Mouse (Mus musculus) midbrain, postnatal 0 days (tissue): ENCODE results near the gene Adamts15. TPM values are rescaled to one million over a fixed set of nuclear protein-coding genes. Genes with fewer than 3 reads are reported as not detected.

ENCODE experiments used
- ATAC-seq: fragments of 200-750 bp; cut with Nextera tagmentation; 2 replicates; pipeline ENCODE4 v1.8.0; 2017; ENCODE audit warnings: moderate number of reproducible peaks, mild to moderate bottlenecking, moderate TSS enrichment, moderate library complexity; ENCODE audit not compliant: low FRiP score
- DNase-seq: peaks from one replicate; pipeline ENCODE4 v3.0.0-alpha.2; 2015; ENCODE audit warnings: low spot score
- H3K27ac ChIP-seq: fragments of 300-500 bp; sonication (generic); 2 replicates; pipeline ENCODE4 v1.5.1; 2014; ENCODE audit warnings: low read depth, mild to moderate bottlenecking, low read length, mixed read lengths
- H3K27me3 ChIP-seq: fragments of 300-500 bp; sonication (generic); 2 replicates; pipeline ENCODE4 v1.6.1; 2014; ENCODE audit warnings: low read length, control low read depth, mixed read lengths; ENCODE audit not compliant: insufficient read depth
- H3K36me3 ChIP-seq: fragments of 300-500 bp; sonication (generic); 2 replicates; pipeline ENCODE4 v1.6.1; 2014; ENCODE audit warnings: low read length, control low read depth, mixed read lengths; ENCODE audit not compliant: insufficient read depth
- H3K4me1 ChIP-seq: fragments of 300-500 bp; sonication (generic); 2 replicates; pipeline ENCODE4 v1.6.1; 2014; ENCODE audit warnings: mild to moderate bottlenecking, control low read depth, antibody characterized with exemption, low read length, mixed read lengths; ENCODE audit not compliant: insufficient read depth
- H3K4me2 ChIP-seq: fragments of 300-500 bp; sonication (generic); 2 replicates; pipeline ENCODE4 v1.6.1; 2014; ENCODE audit warnings: low read depth, mild to moderate bottlenecking, low read length, mixed read lengths; ENCODE audit not compliant: poor library complexity, severe bottlenecking
- H3K4me3 ChIP-seq: fragments of 300-500 bp; sonication (generic); 2 replicates; pipeline ENCODE4 v1.5.1; 2014; ENCODE audit warnings: low read depth, mild to moderate bottlenecking, low read length, moderate library complexity
- H3K9ac ChIP-seq: fragments of 300-500 bp; sonication (generic); replicated peaks from 2 replicates; pipeline ENCODE4 v1.6.1; 2014; ENCODE audit warnings: mild to moderate bottlenecking, low read length, moderate library complexity, mixed read lengths; ENCODE audit not compliant: poor library complexity, severe bottlenecking
- H3K9me3 ChIP-seq: fragments of 300-500 bp; sonication (generic); 2 replicates; pipeline ENCODE4 v1.6.1; 2016; ENCODE audit warnings: low read length, control low read depth
- CTCF ChIP-seq: IDR thresholded peaks from 2 replicates; pipeline ENCODE4 v1.5.1; 2016; ENCODE audit warnings: antibody characterized with exemption, mild to moderate bottlenecking
- WGBS: fragments of 180-500 bp; shearing (Covaris S2); extraction: QIAGEN DNeasy Blood & Tissue Kit; methylation state at CpG from one replicate; pipeline ENCODE4 v1.1.7; 2014; 5-methylcytosine and 5-hydroxymethylcytosine counted together
- polyA plus RNA-seq: library from polyadenylated mRNA; unstranded; fragments of >200 nt; fragmentation: Nextera tagmentation; extraction: Ambion mirVana; gene quantifications from 2 replicates; pipeline ENCODE4 v1.2.1, GENCODE M21; 2015
- total RNA-seq: library from RNA; depleted of rRNA; stranded (reverse); fragments of >200 nt; gene quantifications from 2 replicates; pipeline ENCODE4 v1.2.3, GENCODE M21; 2014

Gene Adamts15
- total and polyA plus RNA-seq, 2 experiments from 2014 or later: 4.7 to 18.3 TPM

DNA sequence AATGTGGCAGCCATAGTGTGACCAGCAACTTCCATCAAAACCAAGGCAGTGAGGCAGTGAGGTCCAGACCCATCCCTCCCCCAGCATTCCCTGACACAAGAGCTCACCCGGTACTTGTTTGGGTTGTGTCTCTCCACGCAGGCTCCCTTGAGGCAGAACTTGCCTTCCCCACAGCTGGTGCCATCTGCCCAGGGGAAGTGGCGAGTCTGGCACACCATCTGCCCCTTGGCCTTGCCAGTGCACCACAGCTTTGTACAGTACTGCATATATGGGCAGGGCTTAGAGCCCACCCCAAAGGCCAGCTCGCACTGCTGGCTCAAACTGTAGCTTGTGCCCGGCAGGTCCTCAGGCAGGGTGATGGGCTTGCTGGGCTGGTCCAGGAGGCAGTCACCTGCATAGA lies 11.8 kb downstream of the Adamts15 start:
- Histone ChIP-seq H3K4me2 (no peak overlapping the region), H3K27me3 (no peaks in the 10 kb centered on the region), H3K4me3 (no peak overlapping the region), H3K27ac (no peak overlapping the region), H3K9ac (no peak overlapping the region), H3K36me3 (0 out of 2 replicates have a peak, but pooled peaks cover 9% of the 10 kb centered on the region), H3K9me3 (no peaks in the 10 kb centered on the region), H3K4me1 (no peaks in the 10 kb centered on the region)
- no peak for TF ChIP-seq CTCF
- 92% methylated on average over 5 of the region's 5 CpGs for whole genome bisulfite sequencing
- DNase-seq: no peak
- ATAC-seq: no peak

DNA sequence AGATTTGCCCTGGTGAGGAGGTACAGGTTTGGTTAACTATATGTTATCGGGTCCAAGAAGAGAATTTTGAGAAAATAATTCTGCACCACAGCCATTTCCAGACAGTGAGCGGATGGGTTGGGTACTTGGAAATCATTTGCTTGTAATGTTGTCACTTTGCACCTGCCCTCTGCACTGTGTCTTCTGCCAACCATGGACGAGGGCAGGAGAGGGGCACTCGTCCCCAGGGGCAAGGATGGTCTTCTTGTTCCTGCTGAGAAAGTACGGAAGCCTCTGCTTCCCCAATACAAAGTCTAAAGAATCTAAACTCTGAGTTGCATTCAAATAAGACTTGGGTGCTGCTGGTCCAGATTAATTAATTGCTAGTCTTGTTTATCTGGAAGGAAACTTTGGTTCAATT lies 13.3 kb downstream of the Adamts15 start:
- Histone ChIP-seq H3K4me2 (no peak overlapping the region), H3K4me3 (no peak overlapping the region), H3K9ac (no peak overlapping the region), H3K4me1 (no peaks in the 10 kb centered on the region), H3K27ac (no peak overlapping the region), H3K36me3 (0 out of 2 replicates have a peak, but pooled peaks cover 11% of the 10 kb centered on the region), H3K27me3 (no peaks in the 10 kb centered on the region), H3K9me3 (no peaks in the 10 kb centered on the region)
- no peak for ATAC-seq
- TF ChIP-seq CTCF: no peak
- no peak for DNase-seq
- WGBS: 78% methylated on average over 5 of the region's 5 CpGs

DNA sequence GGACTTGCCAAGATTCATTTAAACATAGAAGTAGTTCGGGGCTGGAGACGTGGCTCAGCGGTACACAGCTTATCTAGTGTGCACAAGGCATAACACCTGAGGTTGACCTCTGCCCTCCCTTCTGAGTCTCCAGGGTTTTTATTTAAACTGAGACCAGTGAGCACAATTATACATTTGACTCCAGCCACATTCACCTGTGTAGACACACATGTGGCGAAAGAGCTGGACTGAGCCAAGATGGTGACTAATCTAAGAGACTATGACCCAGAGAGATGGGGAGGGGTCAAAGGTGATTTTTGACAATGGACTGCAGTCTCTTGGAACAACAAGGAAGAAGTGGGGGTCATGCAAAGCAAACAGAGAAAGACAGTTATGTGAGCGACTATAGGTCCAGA lies 14.0 kb downstream of the Adamts15 start:
- 89% methylated on average over 5 of the region's 5 CpGs for WGBS
- Histone ChIP-seq H3K9ac (no peak overlapping the region), H3K27ac (no peak overlapping the region), H3K4me2 (no peak overlapping the region), H3K36me3 (0 out of 2 replicates have a peak, but pooled peaks cover 18% of the 10 kb centered on the region), H3K4me1 (no peaks in the 10 kb centered on the region), H3K4me3 (no peak overlapping the region), H3K9me3 (no peaks in the 10 kb centered on the region), H3K27me3 (no peaks in the 10 kb centered on the region)
- no peak for TF ChIP-seq CTCF
- ATAC-seq (no peak), DNase-seq (no peak)

DNA sequence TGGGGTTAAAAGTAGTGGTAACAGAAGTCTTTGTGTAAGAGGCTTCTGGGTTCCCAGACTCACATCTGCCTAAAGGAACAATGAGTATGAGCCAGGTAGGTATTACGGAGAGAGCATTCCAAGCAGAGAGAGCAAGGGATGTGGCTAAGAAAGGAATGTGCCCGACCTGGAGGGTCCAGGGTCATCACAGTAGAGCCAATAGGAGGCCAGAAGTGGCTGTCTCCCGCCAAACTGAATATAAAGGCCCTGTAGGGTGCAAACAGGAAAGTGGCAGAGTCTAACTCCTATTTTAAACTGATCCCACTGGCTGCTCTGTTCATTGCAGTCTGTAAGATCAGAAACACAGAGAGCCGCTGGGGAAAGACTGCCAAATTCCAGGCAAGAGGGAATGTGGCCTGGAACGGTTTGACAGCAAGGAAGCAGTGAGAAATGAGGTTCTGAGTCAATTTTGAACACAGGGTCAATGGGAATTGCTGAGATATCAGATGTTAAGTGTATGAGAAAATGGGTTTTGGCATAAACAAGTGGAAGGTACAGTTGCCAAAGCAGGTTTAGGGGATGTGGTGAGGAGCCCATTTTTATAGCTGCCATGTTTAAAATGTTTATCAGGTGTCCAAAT lies 14.5 kb downstream of the Adamts15 start:
- Histone ChIP-seq H3K27me3 (no peaks in the 10 kb centered on the region), H3K27ac (no peak overlapping the region), H3K9ac (no peak overlapping the region), H3K9me3 (no peaks in the 10 kb centered on the region), H3K36me3 (0 out of 2 replicates have a peak, but pooled peaks cover 18% of the 10 kb centered on the region), H3K4me3 (no peak overlapping the region), H3K4me2 (no peak overlapping the region), H3K4me1 (no peaks in the 10 kb centered on the region)
- DNase-seq (no peak), ATAC-seq (no peak)
- WGBS: 50% methylated on average over 5 of the region's 5 CpGs
- TF ChIP-seq CTCF: no peak

- no peaks in the 10 kb centered on the region for H3K9me3 ChIP-seq
- H3K36me3 ChIP-seq: peaks cover 29% of the 10 kb centered on the region
- no peak overlapping the region for H3K27ac ChIP-seq
- DNase-seq (no peak), ATAC-seq (no peak)
- H3K4me3 ChIP-seq: no peak overlapping the region
- H3K4me1 ChIP-seq: no peaks in the 10 kb centered on the region
- TF ChIP-seq CTCF: no peak
- H3K4me2 ChIP-seq: no peak overlapping the region
- H3K27me3 ChIP-seq: no peaks in the 10 kb centered on the region
- H3K9ac ChIP-seq: no peak overlapping the region
- 94% methylated on average over 4 of the region's 4 CpGs for WGBS
These were observed 15.8 kb downstream of the Adamts15 start for GRCm38 (mm10) chr9:30906426-30906825.

GRCm38 (mm10) chr9:30905861-30906260 lies 16.4 kb downstream of the Adamts15 start:
- H3K4me3 ChIP-seq: no peak overlapping the region
- no peaks in the 10 kb centered on the region for H3K4me1 ChIP-seq
- WGBS: 95% methylated on average over 10 of the region's 10 CpGs
- DNase-seq (no peak), ATAC-seq (no peak)
- no peak overlapping the region for H3K4me2 ChIP-seq
- no peak for TF ChIP-seq CTCF
- no peaks in the 10 kb centered on the region for H3K27me3 ChIP-seq
- no peak overlapping the region for H3K27ac ChIP-seq
- H3K36me3 ChIP-seq: peaks cover 27% of the 10 kb centered on the region
- H3K9ac ChIP-seq: no peak overlapping the region
- no peaks in the 10 kb centered on the region for H3K9me3 ChIP-seq
